Mouse (Mus musculus) C2C12 (cell line): ENCODE data around the gene Shpk. TPM values are rescaled to one million over a fixed set of nuclear protein-coding genes. Genes with fewer than 3 reads are reported as not detected.

Experiments used
- H3K27me3 ChIP-seq: one replicate; pipeline ENCODE4 v1.6.1; 2011; ENCODE audit not compliant: control insufficient read depth, insufficient read depth, insufficient read length
- H3K36me3 ChIP-seq: one replicate; pipeline ENCODE4 v1.6.1; 2011; ENCODE audit not compliant: control insufficient read depth, insufficient read depth
- H3K4me3 ChIP-seq: one replicate; pipeline ENCODE4 v1.5.1; 2011; ENCODE audit warnings: mild to moderate bottlenecking, control low read depth; ENCODE audit not compliant: poor library complexity, insufficient read depth, severe bottlenecking
- H3K79me2 ChIP-seq: one replicate; pipeline ENCODE4 v1.6.1; 2011; ENCODE audit not compliant: control insufficient read depth, insufficient read depth
- H3K79me3 ChIP-seq: one replicate; pipeline ENCODE4 v1.6.1; 2011; ENCODE audit warnings: low read depth, control low read depth
- H3ac ChIP-seq: one replicate; pipeline ENCODE3; 2011; ENCODE audit warnings: low read depth; ENCODE audit not compliant: control insufficient read depth, insufficient read length
- CEBPB ChIP-seq: IDR thresholded peaks from one replicate; pipeline ENCODE4 v1.6.1; 2011; ENCODE audit warnings: low read depth, mild to moderate bottlenecking, control low read depth, moderate library complexity
- CTCF ChIP-seq: IDR thresholded peaks from one replicate; pipeline ENCODE4 v1.5.1; 2011; ENCODE audit not compliant: control insufficient read depth, insufficient read depth, insufficient read length
- FOSL1 ChIP-seq: IDR thresholded peaks from one replicate; pipeline ENCODE4 v1.8.0; 2011; ENCODE audit warnings: mild to moderate bottlenecking, low read length; ENCODE audit not compliant: poor library complexity, insufficient read depth, severe bottlenecking
- MAX ChIP-seq: IDR thresholded peaks from one replicate; pipeline ENCODE4 v1.6.1; 2011; ENCODE audit warnings: mild to moderate bottlenecking, control low read depth
- MYOD1 ChIP-seq: IDR thresholded peaks from one replicate; pipeline ENCODE4 v1.6.1; 2011; ENCODE audit warnings: low read depth; ENCODE audit not compliant: control insufficient read depth, insufficient read length
- MYOG ChIP-seq: IDR thresholded peaks from one replicate; pipeline ENCODE4 v1.6.1; 2011; ENCODE audit not compliant: control insufficient read depth, insufficient read length; ENCODE audit errors: extremely low read depth
- USF1 ChIP-seq: IDR thresholded peaks from one replicate; pipeline ENCODE4 v1.6.1; 2011; ENCODE audit warnings: low read depth, mild to moderate bottlenecking, control low read depth, moderate library complexity
- polyA plus RNA-seq: library from polyadenylated mRNA; unstranded; fragments of >200 nt; fragmentation: generic; extraction: Trizol; gene quantifications from one replicate; pipeline ENCODE4 v1.2.1, GENCODE M21; 2012; ENCODE audit warnings: missing spikeins

Gene Shpk
- polyA plus RNA-seq, 1 experiment = 0.28 TPM

GRCm38 (mm10) chr11:73176608-73177508 lies 22.4 kb upstream of the Shpk start, which contains the start of the genes Emc6 and Tax1bp3:
Gene Emc6 (minus strand): TSS chr11:73177037.
Gene Tax1bp3 (plus strand): TSS chr11:73177083.
- peak within 1 kb of the TSS; percentile 100 for H3ac ChIP-seq
- H3K27me3 ChIP-seq = no peaks in the 10 kb centered on the region
- TF ChIP-seq MAX = peak; percentile 41
- no peak for TF ChIP-seq MYOD1
- peaks cover 73% of the 10 kb centered on the region for H3K79me3 ChIP-seq
- H3K4me3 ChIP-seq = peak within 1 kb of the TSS; percentile 99
- H3K79me2 ChIP-seq = peaks cover 92% of the 10 kb centered on the region
- H3K36me3 ChIP-seq = peaks cover 41% of the 10 kb centered on the region

GRCm38 (mm10) chr11:73177509-73177875 lies 21.8 kb upstream of the Shpk start:
- Histone ChIP-seq H3K4me3 (peak overlapping the region; percentile 99), H3ac (peak overlapping the region; percentile 88), H3K27me3 (no peaks in the 10 kb centered on the region), H3K36me3 (peaks cover 45% of the 10 kb centered on the region), H3K79me3 (peaks cover 67% of the 10 kb centered on the region), H3K79me2 (peaks cover 85% of the 10 kb centered on the region)
- TF ChIP-seq CTCF (no peak), FOSL1 (no peak), CEBPB (no peak), MYOG (no peak), MYOD1 (no peak), USF1 (no peak), MAX (no peak)

GRCm38 (mm10) chr11:73177895-73178294 lies 21.4 kb upstream of the Shpk start:
- peaks cover 81% of the 10 kb centered on the region for H3K79me2 ChIP-seq
- peaks cover 45% of the 10 kb centered on the region for H3K36me3 ChIP-seq
- peak overlapping the region; percentile 77 for H3ac ChIP-seq
- H3K27me3 ChIP-seq = no peaks in the 10 kb centered on the region
- TF ChIP-seq USF1 (no peak), MYOG (no peak), CEBPB (no peak), FOSL1 (no peak), CTCF (no peak), MAX (no peak), MYOD1 (no peak)
- peak overlapping the region; percentile 99 for H3K4me3 ChIP-seq
- peaks cover 63% of the 10 kb centered on the region for H3K79me3 ChIP-seq

GRCm38 (mm10) chr11:73185872-73186615 lies 13.2 kb upstream of the Shpk start:
- Histone ChIP-seq H3ac (no peak overlapping the region), H3K79me2 (no peaks in the 10 kb centered on the region), H3K79me3 (no peaks in the 10 kb centered on the region), H3K36me3 (peaks cover 21% of the 10 kb centered on the region), H3K27me3 (no peaks in the 10 kb centered on the region), H3K4me3 (no peak overlapping the region)
- TF ChIP-seq MAX = no peak
- TF ChIP-seq CEBPB = no peak
- TF ChIP-seq CTCF = no peak

- H3K79me2 ChIP-seq = no peaks in the 10 kb centered on the region
- peaks cover 16% of the 10 kb centered on the region for H3K36me3 ChIP-seq
- H3K4me3 ChIP-seq = no peak overlapping the region
- no peaks in the 10 kb centered on the region for H3K79me3 ChIP-seq
- H3K27me3 ChIP-seq = no peaks in the 10 kb centered on the region
- no peak overlapping the region for H3ac ChIP-seq
- TF ChIP-seq FOSL1 (no peak), CTCF (no peak), MYOG (no peak), CEBPB (no peak), MAX (no peak)
Measured at GRCm38 (mm10) chr11:73187231-73187630, 12.0 kb upstream of the Shpk start.

- Histone ChIP-seq H3K79me2 (no peaks in the 10 kb centered on the region), H3ac (no peak overlapping the region), H3K27me3 (no peaks in the 10 kb centered on the region), H3K79me3 (no peaks in the 10 kb centered on the region), H3K36me3 (no peaks in the 10 kb centered on the region), H3K4me3 (no peak overlapping the region)
- TF ChIP-seq MYOD1 (no peak), FOSL1 (no peak), MYOG (no peak), CEBPB (no peak), MAX (no peak)
Measured at GRCm38 (mm10) chr11:73193047-73193446, 6.2 kb upstream of the Shpk start.
